Mouse (Mus musculus) layer of hippocampus, adult 2 months (tissue): ENCODE measurements around the gene Pias4. TPM values are rescaled to one million over a fixed set of nuclear protein-coding genes. Genes with fewer than 3 reads are reported as not detected.
A peak's percentile ranks its signal among the peaks of the same experiment; 100 is the strongest.
"Not testable (repeated sequence)": the region's sequence is repeated elsewhere in the genome, so short reads cannot be mapped to it uniquely, and the experiment has no call there.

ENCODE experiments used
- DNase-seq, 2 experiments: peaks; one replicate each; pipeline ENCODE4 v3.0.0; 2022; ENCODE audit warnings: low spot score in 2 of 2
- H3K27ac ChIP-seq: fragments of 200-600 bp; 2 replicates; pipeline ENCODE4 v1.8.1; 2022
- H3K4me3 ChIP-seq: fragments of 200-600 bp; 2 replicates; pipeline ENCODE4 v1.8.1; 2022; ENCODE audit warnings: mild to moderate bottlenecking
- CTCF ChIP-seq: fragments of 200-600 bp; conservative IDR thresholded peaks from 2 replicates; pipeline ENCODE4 v1.8.1; 2022; ENCODE audit warnings: antibody characterized with exemption, mild to moderate bottlenecking, moderate library complexity
- total RNA-seq, 2 experiments: library from RNA; stranded (reverse); gene quantifications; 2 replicates each; pipeline ENCODE4 v1.2.3; 2021

Pias4 gene
- total RNA-seq, 2 experiments from 2014 or later = 29.4 to 29.5 TPM

GRCm38 (mm10) chr10:81184765-81185164 is 17.0 kb upstream of the Pias4 start:
- no peak for TF ChIP-seq CTCF

GRCm38 (mm10) chr10:81183805-81184204 is 16.1 kb upstream of the Pias4 start, which contains the start of gene 4930442H23Rik:
Gene 4930442H23Rik (minus strand): TSS chr10:81183849.
- peak within 1 kb of the TSS; percentile 80 for H3K4me3 ChIP-seq
- DNase-seq = no peak
- no peak for TF ChIP-seq CTCF
- H3K27ac ChIP-seq = peak within 1 kb of the TSS; percentile 94

More at GRCm38 (mm10) chr10:81184765-81185164, 17.0 kb upstream of the Pias4 start:
- no peak for DNase-seq
- H3K27ac ChIP-seq = no peak overlapping the region
- H3K4me3 ChIP-seq = no peak overlapping the region

GRCm38 (mm10) chr10:81182336-81183333 is 14.9 kb upstream of the Pias4 start, which contains the start of gene Dapk3:
Gene Dapk3 (plus strand): TSS chr10:81183005.
- peak within 1 kb of the TSS; percentile 94 for H3K27ac ChIP-seq
- DNase-seq = peak; percentile 96 to 99
- H3K4me3 ChIP-seq = peak within 1 kb of the TSS; percentile 80
- no peak for TF ChIP-seq CTCF

- not testable (repeated sequence) for H3K4me3 ChIP-seq, H3K27ac ChIP-seq, DNase-seq
These were observed 14.1 kb upstream of the Pias4 start for GRCm38 (mm10) chr10:81181860-81182259.

GRCm38 (mm10) chr10:81180946-81181345 is 13.2 kb upstream of the Pias4 start:
- TF ChIP-seq CTCF = no peak
- no peak overlapping the region for H3K4me3 ChIP-seq
- no peak overlapping the region for H3K27ac ChIP-seq
- DNase-seq = no peak

GRCm38 (mm10) chr10:81179451-81180342 is 12.0 kb upstream of the Pias4 start:
- DNase-seq = no peak
- Histone ChIP-seq H3K27ac (no peak overlapping the region), H3K4me3 (no peak overlapping the region)
- peak; percentile 27; the same call in 1 of the 2 replicates for TF ChIP-seq CTCF

- Histone ChIP-seq H3K27ac (no peak overlapping the region), H3K4me3 (no peak overlapping the region)
- no peak for DNase-seq
- no peak for TF ChIP-seq CTCF
These were observed 11.2 kb upstream of the Pias4 start for GRCm38 (mm10) chr10:81178927-81179326.

GRCm38 (mm10) chr10:81177958-81178712 is 10.4 kb upstream of the Pias4 start:
- peak overlapping the region; percentile 97 for H3K27ac ChIP-seq
- TF ChIP-seq CTCF = no peak
- DNase-seq = no peak

GRCm38 (mm10) chr10:81177491-81177925 is 9.8 kb upstream of the Pias4 start:
- no peak for TF ChIP-seq CTCF
- peak overlapping the region; percentile 97 for H3K27ac ChIP-seq
- H3K4me3 ChIP-seq = peak overlapping the region; percentile 86
- no peak for DNase-seq

More at GRCm38 (mm10) chr10:81177958-81178712, 10.4 kb upstream of the Pias4 start:
- H3K4me3 ChIP-seq = peak overlapping the region; percentile 86

GRCm38 (mm10) chr10:81176466-81177271 is 8.9 kb upstream of the Pias4 start, which contains the start of gene Eef2:
Gene Eef2 (plus strand): TSS chr10:81176631.
- peak; percentile 96 to 99 for DNase-seq
- TF ChIP-seq CTCF = 0 out of 2 replicates have a peak, but pooled peaks have one; percentile 12
- peak within 1 kb of the TSS; percentile 86 for H3K4me3 ChIP-seq
- peak within 1 kb of the TSS; percentile 97 for H3K27ac ChIP-seq

GRCm38 (mm10) chr10:81175936-81176465 is 8.3 kb upstream of the Pias4 start:
- no peak for DNase-seq
- TF ChIP-seq CTCF = no peak
- peak overlapping the region; percentile 97 for H3K27ac ChIP-seq
- H3K4me3 ChIP-seq = peak overlapping the region; percentile 86

GRCm38 (mm10) chr10:81175345-81175701 is 7.6 kb upstream of the Pias4 start:
- DNase-seq = not testable (repeated sequence)
- Histone ChIP-seq H3K4me3 (peak overlapping the region; percentile 37; the same call in 1 of the 2 replicates), H3K27ac (peak overlapping the region; percentile 97)
